Mouse (Mus musculus): ENCODE measurements around the gene Hipk4.
"Not testable (repeated sequence)": the region's sequence is repeated elsewhere in the genome, so short reads cannot be mapped to it uniquely, and the experiment has no call there.

Gene Hipk4

DNA sequence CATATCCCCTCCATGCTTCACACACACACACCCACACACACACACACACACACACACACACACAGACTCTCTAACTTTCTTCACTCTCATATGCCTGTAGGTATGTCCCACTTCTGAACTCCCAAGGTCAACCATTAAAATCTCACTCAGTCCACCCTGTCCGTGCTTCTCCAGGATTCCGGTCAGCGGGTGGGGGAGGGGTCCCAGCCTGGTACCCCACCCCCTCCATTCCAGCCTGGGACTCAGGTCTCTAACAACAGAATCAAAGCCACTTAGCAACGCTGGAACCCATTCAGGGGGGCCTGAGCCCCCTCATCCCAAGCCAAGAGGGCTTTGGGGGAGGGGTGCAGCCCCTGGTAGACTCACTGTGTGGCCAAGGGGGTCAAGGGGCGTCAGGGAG, at the start of gene Hipk4:
Hipk4 (plus strand) TSS at position 301 of the 400 bp plus-strand sequence.
- DNase-seq, result no peak

DNA sequence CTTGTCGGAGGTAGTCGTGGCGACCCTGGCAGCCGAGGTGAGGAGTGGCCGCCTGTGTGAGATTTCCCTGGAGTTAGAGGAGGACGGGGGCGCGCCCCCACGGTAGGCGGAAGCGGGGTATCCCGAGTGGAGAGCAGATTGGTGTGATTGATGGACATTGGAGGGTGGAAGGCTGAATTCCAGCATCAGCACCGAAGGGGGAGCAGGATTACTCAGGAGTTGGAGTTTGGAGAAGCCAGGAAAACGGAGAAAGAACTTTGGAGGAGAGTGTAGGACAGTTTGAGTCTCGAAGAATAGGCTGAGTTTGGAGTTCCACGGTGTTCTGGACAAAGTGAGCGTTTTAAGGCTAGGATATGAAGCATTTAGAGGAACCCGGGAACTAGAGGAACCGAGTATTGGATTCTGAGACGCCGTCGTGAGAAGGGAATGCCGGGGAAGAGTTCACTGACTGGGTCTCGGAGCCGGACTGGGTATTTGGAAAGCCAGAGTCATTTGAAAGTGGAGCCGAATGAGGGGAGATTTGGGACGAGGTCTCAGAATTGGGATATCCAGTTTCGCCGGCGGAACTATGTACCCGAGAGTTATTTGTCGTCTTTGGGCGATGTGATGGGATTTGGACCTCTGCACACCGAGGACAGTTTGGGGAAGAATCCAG, 49.1 kb upstream of the Hipk4 start:
- no peak for DNase-seq

DNA sequence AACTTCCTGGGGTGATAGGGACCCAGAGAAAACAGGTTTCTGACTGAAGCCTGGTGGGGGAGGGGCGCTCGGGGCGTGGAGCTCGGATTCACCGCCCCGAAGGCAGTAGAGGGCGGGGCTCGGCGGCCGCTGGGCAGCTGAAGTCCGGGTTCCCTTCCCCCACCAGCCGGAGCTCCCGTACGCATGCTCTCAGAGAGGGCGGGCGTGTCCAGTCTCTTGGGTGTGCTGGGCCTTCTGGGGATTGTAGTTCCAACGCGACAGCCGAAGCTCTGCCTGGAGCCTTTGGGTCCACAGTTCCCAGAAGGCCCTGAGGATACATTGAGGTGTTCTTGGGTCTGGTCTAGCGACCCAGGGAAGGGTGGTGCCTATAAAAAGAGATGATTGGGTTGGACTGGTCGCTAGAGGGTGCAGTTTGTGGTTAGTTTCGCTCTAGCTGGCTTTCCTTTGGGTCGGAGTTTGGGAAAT, 48.5 kb upstream of the Hipk4 start:
- peak; percentile 99 for DNase-seq

DNA sequence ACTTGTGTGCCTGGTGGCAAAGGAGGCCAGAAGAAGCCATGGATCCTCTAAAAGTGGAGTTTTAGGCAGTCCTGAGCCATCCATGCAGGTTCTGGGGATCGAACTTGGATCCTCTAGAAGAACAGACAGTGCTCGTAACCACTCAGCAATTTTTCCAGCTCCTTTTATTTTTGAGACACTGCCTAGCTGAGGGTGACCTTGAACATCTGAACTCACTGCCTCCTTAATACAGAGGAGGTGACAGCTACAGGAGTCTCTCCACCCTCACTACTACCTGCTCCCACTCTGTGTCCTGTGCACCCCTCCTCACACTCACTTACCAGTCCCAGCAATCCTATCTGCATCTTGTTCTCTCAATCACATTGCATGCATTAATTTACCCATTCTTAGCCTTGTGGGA, 47.5 kb upstream of the Hipk4 start:
- no peak for DNase-seq

DNA sequence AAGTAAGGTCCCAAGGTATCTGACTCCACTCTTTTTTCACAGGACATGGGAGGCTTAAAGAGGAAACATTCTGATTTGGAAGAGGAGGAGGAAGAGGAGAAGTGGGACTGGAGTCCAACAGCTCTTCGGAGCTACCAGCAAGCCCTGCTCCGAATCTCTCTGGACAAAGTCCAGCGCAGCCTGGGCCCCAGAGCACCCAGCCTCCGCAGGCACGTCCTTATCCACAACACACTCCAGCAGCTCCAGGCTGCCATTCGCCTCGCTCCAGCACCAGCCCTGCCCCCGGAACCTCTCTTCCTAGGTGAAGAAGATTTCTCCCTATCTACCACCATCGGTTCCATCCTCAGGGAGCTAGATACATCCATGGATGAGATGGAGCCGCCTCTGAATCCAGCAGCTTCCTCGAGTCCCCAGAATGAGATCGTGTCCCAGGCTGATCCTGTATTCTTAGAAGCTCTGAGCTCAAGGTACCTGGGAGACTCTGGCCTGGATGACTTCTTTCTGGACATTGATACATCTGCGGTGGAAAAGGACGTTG, 46.9 kb upstream of the Hipk4 start:
- no peak for DNase-seq

DNA sequence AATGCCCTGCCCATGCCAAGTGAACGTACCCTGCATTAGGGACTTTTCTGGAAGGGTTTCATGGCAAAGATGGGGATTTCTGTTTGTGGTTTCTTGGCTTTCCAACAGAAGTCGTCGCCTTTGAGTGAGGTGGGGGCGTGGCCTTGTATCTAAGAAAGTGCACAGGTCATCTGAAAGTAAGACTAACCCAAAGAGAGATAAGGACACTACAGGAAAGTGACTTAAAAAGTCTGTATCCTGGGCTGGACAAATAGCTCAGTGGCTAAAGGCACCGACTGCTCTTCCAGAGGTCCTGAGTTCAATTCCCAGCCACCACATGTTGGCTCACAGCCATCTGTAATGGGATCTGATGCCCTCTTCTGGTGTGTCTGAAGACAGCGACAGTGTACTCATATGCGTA, 44.5 kb upstream of the Hipk4 start:
- peak; percentile 48 for DNase-seq

DNA sequence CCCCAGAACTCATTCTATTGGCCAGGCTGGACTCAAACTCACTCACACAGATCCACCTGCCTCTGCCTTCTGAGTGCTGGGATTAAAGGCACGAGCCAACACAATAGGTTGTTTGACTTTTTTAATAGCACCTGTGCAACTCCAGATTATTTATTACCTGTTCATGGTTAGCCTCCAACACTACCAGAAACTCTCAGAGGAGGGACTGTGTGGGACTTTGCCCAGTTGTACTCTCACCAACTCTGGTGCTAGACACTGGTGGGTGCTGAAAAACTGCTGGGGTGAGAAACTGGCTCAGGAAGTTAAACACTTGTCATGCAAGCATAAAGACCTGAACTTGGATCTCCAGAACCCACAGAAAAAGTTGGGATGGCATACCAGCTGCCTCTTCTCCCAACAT, 43.3 kb upstream of the Hipk4 start:
- no peak for DNase-seq

DNA sequence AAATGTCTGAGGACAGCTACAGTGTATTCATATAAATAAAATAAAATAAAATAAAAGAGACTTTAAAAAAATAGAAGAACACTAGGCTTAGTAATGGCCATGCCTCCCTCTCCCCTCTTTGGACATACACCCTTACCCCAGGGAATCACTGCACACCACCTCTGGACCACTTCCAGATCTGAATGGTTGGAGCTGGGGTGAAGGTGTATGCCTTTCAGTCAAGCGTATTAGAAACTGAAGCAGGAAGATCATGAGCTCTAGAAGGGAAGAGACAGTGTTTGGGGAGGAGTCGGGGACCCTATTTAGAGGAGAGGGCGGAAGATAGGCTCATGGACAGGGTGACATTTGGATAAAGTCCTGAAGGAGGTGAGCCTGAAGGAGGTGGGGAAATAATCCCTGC, 42.6 kb upstream of the Hipk4 start:
- no peak for DNase-seq

DNA sequence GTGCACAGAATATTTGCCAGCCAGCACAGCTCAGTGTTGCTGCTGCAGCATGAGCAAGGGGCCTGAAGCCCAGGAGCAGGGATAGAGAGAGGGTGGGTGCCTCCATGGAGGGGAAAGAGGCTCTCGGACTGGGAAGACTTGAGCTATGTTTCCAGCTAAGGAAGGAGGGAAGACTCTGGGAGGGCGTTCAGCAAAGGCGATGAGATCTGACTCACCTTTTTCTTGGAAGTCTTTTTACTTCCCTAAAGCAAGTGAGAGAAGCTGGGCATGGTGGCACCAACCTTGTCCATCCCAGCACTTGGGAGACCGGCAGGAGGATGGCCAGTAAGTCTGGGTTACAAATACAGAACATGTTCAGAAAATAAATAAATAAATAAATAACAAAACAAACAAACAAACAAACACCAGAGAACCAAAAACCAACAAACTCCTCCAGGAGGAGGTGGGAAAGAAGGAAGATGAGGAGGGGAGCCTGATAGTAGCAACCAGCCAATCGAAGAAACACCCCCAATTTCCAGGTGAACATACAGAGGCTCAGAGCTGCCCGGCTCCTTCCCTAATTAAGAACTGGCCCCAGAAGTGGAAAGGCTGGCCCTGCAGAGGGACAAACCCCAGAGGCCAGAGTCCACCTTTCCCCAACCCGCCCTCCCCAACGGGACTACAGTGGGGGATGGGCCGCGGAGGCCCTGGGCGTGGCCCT, 42.0 kb upstream of the Hipk4 start:
- peak; percentile 13 for DNase-seq

DNA sequence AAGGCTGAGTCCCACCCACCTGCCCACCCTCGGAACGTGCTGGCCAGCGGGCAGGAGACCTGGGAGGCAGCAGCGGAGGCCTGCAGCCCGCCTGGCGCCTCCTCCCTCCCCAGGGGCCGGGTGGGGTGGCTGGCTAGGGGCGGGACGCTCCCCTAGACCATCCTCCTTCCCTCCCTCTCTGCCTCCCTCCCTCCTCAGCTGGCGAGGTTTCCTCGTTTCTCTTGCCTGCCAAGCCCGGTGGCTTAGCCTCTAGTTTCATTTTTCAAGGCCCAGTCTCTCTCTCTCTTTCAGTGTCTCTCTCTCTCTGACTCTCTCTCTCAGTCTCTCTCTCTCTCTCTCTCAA, 41.5 kb upstream of the Hipk4 start:
- peak; percentile 96 for DNase-seq

DNA sequence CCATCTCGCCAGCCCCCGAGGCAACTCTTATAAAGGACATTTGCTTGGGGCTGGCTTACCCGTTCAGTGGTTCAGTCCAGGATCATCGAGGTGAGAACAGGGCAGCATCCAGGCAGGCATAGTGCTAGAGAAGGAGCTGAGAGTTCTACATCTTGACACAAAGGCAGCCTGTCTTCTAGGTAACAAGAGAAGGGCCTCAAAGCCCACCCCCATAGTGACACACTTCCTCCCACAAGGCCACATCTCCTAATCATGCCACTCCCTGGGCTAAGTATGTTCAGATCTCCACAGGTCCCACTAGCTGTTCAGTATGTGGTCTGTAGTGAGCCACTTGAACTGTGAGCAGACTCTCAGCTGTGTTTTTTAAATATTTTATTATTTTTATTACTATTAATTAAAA, 39.2 kb upstream of the Hipk4 start:
- no peak for DNase-seq

DNA sequence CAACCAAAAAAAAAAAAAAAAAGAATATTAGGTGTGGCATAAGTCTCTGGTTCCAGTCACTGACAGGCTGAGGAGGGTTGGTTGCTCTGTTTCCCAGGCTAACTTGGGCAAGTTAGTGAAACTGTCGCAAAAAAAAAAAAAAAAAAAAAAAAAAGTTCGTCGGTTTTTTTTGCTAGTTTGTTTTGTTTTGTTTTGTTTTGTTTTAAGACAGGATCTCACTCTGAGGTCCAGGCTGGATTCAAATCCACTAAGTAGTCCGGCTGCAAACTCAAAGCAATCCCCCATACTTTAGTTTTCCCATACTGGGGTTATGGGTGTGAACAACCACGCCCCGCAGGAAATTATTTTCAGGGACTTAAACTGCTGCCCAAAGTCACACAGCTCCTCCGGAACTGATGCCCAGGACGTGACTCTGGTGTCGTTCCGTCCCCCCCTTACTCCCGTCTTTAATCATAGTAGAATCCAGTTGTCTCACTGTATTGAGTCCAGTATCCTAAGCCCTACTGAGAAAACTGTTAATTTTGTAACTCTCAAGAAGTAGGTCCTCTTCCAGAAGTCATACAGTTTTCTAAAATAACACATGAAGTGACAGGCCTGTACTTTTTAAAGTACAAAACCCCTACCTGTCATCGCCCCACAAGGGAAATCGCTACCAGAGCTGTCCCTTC, 36.8 kb upstream of the Hipk4 start:
- DNase-seq, result peak; percentile 64

DNA sequence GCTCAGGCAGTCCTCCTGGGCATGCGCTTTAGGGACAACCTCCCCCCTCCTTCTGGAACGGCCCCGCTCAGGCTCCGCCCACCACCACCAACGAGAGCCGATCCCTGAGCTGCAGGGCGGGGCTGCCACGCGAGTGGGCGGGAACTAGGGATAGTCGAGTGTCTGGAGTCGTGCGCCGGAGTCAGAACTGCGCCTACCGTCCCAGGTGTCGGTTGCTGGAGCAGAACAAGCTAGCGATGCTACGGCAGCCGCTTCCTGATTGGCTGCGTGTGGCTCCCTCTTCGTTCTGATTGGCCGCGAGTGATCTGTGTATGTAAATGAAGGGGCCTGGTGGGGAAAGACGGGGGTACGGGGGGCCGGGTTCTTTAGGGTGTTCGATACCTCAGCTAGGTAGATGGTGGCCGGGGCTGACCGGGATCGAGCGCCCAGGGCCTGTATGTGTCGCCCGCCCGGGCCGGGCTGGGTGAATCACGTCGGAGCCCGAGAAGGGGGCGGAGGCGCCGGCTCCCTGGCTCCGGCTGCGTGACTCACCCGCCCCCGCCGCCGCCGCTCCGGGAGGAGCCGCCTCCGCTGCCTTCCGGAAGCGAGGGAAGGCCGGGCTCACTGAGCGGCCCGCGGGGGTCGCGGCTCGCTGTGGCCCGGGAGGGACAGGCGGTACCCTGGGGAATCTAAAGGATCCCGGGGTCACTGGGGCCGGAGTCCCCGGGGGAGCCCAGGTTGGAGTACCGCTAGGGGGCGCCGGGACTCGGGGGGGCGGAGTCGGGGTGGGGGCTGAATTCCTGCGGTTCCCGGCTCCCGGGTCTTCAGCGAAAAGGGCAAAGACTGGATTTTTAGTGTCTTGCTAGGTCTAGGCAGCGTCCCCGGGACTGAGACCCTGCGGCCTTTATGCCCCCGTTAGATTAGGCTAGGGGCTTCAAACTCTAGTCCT, 36.0 kb upstream of the Hipk4 start, which contains the start of gene Sertad1:
Sertad1 (plus strand) TSS at position 141 of the 928 bp plus-strand sequence.
- peak; percentile 100 for DNase-seq

DNA sequence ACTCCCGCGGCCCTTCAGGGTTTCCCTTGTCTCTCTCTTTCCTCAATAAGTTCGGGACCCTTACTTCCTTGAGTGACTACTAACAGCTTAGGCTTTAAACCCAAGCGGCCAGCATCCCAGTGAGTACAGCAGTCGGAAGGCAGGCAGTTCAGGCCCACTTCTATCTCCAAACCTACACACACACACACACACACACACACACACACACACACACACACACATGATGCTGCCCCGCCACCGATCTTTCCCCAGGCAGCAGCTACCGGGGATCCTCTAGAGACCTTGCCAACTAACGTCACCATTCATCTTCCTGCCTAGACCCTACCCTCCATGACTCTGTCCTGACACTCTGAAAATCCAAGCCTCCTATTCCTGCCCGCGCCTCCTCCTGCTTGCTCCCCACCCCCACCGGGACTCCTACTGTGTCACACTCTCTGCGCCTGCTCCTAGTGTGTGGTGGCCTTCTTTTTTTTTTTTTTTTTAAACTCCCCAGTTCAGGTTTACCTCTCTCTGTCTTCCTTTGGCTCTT, 35.3 kb upstream of the Hipk4 start:
- peak; percentile 71 for DNase-seq

DNA sequence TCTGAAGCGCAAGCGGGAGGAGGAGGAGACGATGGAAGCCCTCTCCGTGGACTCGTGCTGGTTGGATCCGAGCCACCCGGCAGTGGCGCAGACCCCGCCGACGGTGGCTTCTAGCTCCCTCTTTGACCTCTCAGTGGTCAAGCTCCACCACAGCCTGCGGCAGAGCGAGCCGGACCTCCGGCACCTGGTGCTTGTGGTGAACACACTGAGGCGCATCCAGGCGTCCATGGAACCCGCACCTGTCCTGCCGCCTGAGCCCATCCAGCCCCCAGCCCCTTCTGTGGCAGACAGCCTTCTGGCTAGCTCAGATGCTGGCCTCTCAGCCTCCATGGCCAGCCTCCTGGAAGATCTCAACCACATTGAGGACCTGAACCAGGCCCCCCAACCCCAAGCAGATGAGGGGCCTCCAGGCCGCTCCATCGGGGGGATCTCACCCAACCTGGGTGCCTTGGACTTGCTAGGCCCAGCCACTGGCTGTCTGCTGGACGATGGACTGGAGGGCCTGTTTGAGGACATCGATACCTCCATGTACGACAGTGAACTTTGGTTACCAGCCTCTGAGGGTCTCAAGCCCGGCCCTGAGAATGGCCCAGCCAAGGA, 33.7 kb upstream of the Hipk4 start:
- no peak for DNase-seq

DNA sequence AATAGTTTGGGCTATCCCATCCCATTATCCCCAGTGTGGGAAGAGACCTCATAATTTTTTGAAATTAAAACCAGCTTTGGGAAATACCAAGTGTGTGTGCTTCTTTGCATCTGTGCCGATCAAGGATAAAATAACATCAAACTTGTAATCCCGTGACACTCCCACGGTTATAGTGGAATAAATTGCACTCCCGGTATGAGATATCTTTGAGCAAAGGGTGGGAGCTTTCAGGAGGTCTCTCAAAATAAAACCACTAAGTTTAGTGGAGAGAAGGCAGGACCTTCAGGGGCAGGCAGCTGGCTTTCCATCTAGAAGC, 32.9 kb upstream of the Hipk4 start:
- no peak for DNase-seq

DNA sequence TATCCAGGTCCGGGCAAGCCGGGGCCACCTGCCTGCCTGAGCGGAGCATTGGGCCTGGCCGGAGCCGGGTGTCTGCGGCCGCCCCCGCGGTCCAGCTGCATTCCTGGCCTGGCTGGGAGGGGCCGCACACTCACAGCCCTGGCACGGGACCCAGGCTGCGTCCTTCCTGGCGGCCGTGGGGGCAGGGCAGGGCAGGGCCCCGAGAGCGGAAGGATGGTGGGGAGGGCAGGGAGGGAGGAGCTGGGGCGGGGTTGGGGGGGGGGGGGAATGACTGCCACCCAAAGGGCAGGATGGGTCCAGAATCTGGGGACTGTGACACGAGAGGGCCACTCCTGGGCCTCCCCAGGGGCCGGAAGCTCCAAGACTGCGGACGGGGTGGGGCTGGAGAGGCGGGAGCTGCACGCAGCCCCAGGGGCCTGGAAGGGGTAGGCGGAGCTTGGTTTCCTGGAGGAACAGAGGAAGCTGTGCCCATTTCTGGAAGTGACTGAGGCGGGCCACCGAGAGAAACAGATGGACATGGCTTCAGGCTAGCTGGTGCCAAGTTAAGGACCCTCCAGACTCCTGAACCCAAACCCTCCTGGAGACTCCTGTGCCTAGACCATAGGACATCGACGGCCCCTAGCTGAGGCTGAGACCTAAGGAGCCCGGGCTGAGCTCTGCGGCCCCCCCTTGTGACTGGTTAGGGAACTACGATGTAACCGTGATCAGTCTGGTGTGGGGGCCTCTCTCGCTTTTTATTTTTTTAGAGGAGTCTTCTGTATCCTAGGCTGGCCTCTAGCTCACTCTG, 32.3 kb upstream of the Hipk4 start:
- DNase-seq, result peak; percentile 96

DNA sequence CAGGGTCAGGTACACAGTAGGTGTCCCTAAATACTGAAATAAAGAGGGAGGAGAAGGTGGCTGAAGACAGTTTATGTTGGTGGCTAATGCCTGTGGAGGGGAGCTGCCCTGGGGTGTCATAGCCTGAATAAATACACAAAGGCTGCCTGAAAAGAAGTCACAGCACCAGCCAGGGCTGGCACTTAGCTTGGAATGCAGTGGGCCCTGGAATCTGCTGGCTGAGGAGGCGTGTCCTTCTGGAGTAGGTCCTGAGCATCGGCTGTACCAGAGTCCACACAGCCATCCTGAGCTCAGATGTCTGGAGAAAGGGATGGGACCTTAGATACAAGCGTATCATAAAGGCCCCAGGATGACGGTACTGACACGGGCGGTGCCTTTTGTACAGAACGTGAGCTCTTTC, 31.2 kb upstream of the Hipk4 start:
- no peak for DNase-seq

DNA sequence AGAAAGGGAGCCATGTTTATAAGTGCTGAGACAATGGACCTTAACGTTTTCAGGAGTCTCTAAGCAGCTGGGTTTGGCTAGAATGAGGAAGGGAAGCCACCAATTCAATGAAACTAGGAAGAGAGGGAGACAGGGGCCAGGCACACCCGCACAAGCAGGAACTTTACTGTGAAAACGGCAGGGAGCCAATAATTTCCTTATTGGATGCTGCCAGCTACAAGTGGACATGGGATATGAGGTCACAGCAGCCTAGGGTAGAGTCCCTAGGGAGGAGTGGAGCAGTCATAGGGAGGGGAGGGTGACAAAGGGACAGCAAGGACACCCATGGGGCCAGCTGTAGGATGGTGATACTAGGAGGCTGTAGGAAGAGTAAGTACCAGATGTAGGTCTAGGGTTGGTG, 30.0 kb upstream of the Hipk4 start:
- no peak for DNase-seq

DNA sequence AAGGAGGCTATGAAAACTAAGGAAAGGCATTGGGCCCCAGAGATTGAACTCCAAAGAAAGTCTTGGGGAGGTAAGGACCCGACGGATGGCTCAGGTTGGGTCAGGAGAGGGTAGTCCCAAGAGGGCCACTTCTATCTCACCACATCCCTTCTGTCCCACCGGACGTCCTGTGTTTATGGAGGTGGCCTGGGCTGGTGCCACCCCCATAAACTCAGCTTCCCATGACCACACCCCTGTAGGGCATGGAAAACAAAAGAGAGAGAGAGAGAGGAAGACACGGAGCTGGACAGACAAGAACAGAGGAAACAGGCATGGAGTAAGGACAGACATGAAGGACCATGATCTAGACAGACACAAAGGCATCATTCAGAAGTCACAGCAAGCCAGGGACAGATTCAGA, 29.6 kb upstream of the Hipk4 start:
- DNase-seq, result no peak

DNA sequence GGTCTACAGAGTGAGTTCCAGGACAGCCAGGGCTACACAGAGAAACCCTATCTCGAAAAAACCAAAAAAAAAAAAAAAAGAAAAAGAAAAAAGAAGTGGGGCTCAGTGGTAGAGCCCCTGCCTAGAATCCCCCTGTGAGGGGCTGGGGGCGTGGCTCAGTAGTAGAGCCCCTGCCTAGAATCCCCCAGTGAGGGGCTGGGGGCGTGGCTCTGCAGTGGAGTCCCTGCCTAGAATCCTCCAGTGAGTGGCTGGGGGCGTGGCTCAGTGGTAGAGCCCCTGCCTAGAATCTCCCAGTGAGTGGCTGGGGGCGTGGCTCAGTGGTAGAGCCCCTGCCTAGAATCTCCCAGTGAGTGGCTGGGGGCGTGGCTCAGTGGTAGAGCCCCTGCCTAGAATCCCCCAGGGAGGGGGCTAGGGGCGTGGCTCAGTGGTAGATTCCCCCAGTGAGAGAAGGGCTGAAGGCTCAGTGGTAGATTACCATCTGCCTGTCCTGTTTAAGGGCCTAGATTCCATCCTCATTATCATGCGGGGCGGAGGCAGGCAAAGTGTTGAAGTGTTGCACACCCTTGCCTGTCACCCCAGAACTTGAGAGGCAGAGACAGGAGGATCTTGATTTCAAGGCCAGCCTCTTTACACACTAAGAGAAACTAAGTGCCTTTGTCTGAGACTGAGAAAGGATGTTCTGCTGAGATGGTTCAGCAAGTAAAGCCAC, 28.3 kb upstream of the Hipk4 start:
- DNase-seq, result not testable (repeated sequence)
